Mouse (Mus musculus) layer of hippocampus, adult 8-10 months (tissue): Measurements from ENCODE around the gene Grin2b. TPM values are rescaled to one million over a fixed set of nuclear protein-coding genes. Genes with fewer than 3 reads are reported as not detected.
A peak's percentile ranks its signal among the peaks of the same experiment; 100 is the strongest.

Experiments
- DNase-seq, 2 experiments: peaks; one replicate each; pipeline ENCODE4 v3.0.0; 2022; ENCODE audit warnings: low spot score in 2 of 2
- total RNA-seq, 4 experiments: library from RNA; stranded (reverse); gene quantifications; 2 replicates each; pipeline ENCODE4 v1.2.4; 2022

The Grin2b gene
- total RNA-seq = 100 to 1,000 TPM; 262 to 321 (median 293) TPM

GRCm38 (mm10) chr6:136173191-136173896 lies at the start of gene Grin2b:
TSS of gene Grin2b (minus strand) at chr6:136173511.
- peak; percentile 61 to 68 for DNase-seq

GRCm38 (mm10) chr6:136221894-136222293 lies 48.6 kb upstream of the Grin2b start:
- no peak for DNase-seq

- no peak for DNase-seq
Measured at GRCm38 (mm10) chr6:136210442-136210841, 37.1 kb upstream of the Grin2b start.

GRCm38 (mm10) chr6:136199814-136200213 lies 26.5 kb upstream of the Grin2b start:
- no peak for DNase-seq

- no peak for DNase-seq
Measured at GRCm38 (mm10) chr6:136194616-136195015, 21.3 kb upstream of the Grin2b start.

- DNase-seq = no peak
Measured at GRCm38 (mm10) chr6:136178066-136178465, 4.8 kb upstream of the Grin2b start.

GRCm38 (mm10) chr6:136172801-136173190 lies 515 bp downstream of the Grin2b start:
- DNase-seq = no peak

GRCm38 (mm10) chr6:136172172-136172651 lies 1.1 kb downstream of the Grin2b start:
- peak; percentile 75 to 79 for DNase-seq

- no peak for DNase-seq
Measured at GRCm38 (mm10) chr6:136171343-136171742, 2.0 kb downstream of the Grin2b start.

- DNase-seq = no peak
Measured at GRCm38 (mm10) chr6:136170381-136170780, 2.9 kb downstream of the Grin2b start.

GRCm38 (mm10) chr6:136167361-136167760 lies 6.0 kb downstream of the Grin2b start:
- DNase-seq = no peak

GRCm38 (mm10) chr6:136165443-136166077 lies 7.8 kb downstream of the Grin2b start:
- peak; percentile 67 to 77 for DNase-seq

- no peak for DNase-seq
Measured at GRCm38 (mm10) chr6:136162090-136162489, 11.2 kb downstream of the Grin2b start.

- DNase-seq = no peak
Measured at GRCm38 (mm10) chr6:136153444-136153843, 19.9 kb downstream of the Grin2b start.

GRCm38 (mm10) chr6:136150064-136150463 lies 23.2 kb downstream of the Grin2b start:
- no peak for DNase-seq

- no peak for DNase-seq
Measured at GRCm38 (mm10) chr6:136139967-136140366, 33.3 kb downstream of the Grin2b start.

GRCm38 (mm10) chr6:136130456-136130855 lies 42.9 kb downstream of the Grin2b start:
- DNase-seq = no peak

GRCm38 (mm10) chr6:136122593-136122992 lies 50.7 kb downstream of the Grin2b start:
- no peak for DNase-seq

GRCm38 (mm10) chr6:136117390-136117789 lies 55.9 kb downstream of the Grin2b start:
- DNase-seq = no peak

- DNase-seq = no peak
Measured at GRCm38 (mm10) chr6:136113639-136114410, 59.5 kb downstream of the Grin2b start.

GRCm38 (mm10) chr6:136109172-136109571 lies 64.1 kb downstream of the Grin2b start:
- no peak for DNase-seq

- no peak for DNase-seq
Measured at GRCm38 (mm10) chr6:136108466-136108865, 64.8 kb downstream of the Grin2b start.
